Mouse (Mus musculus) kidney, adult 2 months (tissue): ENCODE results near the gene Apob.

Experiments
- CTCF ChIP-seq: fragments of 200-500 bp; conservative IDR thresholded peaks from 2 replicates; pipeline ENCODE4 v1.5.1; 2011; ENCODE audit warnings: low read depth, mild to moderate bottlenecking, control low read depth, low read length, moderate library complexity, mixed read lengths; ENCODE audit not compliant: insufficient read depth, insufficient read length
- POLR2A ChIP-seq: fragments of 200-500 bp; IDR thresholded peaks from one replicate; pipeline ENCODE4 v1.6.1; 2011; ENCODE audit warnings: low read depth, low read length, control low read depth

GRCm38 (mm10) chr12:7959310-7959918 lies 18.0 kb upstream of the Apob start:
- no peak for TF ChIP-seq CTCF
- TF ChIP-seq POLR2A, result no peak
